Mouse (Mus musculus) embryonic fibroblast, embryonic 13.5 days (primary cell): ENCODE measurements around the gene Nexn.

Experiments used
- CTCF ChIP-seq: IDR thresholded peaks from 2 replicates; pipeline ENCODE4 v1.5.1; 2011; ENCODE audit warnings: mild to moderate bottlenecking, control low read depth, low read length, moderate library complexity, borderline replicate concordance; ENCODE audit not compliant: insufficient read depth
- POLR2A ChIP-seq: IDR thresholded peaks from 2 replicates; pipeline ENCODE4 v1.6.1; 2011; ENCODE audit warnings: low read depth, mild to moderate bottlenecking, control low read depth, low read length, moderate library complexity

DNA sequence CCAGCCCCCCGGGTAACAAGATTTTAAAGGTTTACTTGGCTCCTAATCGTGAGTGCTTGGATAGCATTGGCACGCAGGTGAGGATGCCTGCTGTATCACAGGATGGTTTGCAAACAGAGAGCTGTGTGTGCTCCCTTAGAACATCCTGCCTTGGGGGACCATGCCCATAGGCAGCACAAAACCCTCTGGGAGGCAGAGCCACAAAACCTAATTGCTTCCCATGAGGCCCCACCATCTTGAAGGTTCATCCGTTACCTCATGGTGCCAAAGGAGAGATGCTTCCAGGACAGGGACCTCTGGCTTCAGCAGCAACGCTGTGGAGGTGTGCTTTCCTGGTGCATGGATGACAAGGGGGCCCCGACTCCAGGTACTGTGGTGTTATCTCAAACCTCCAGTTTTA is 5.7 kb upstream of the Nexn start:
- TF ChIP-seq CTCF = no peak
- no peak for TF ChIP-seq POLR2A
